Mouse (Mus musculus) neural tube, embryonic 13.5 days (tissue): ENCODE data around the gene Sft2d1. TPM values are rescaled to one million over a fixed set of nuclear protein-coding genes. Genes with fewer than 3 reads are reported as not detected.
A peak's percentile ranks its signal among the peaks of the same experiment; 100 is the strongest.

ENCODE experiments used
- ATAC-seq: fragments of 200-750 bp; cut with Nextera tagmentation; 2 replicates; pipeline ENCODE4 v1.8.0; 2017; ENCODE audit warnings: low read depth, mild to moderate bottlenecking, moderate TSS enrichment, moderate library complexity
- H3K27ac ChIP-seq: fragments of 300-500 bp; sonication (generic); replicated peaks from 2 replicates; pipeline ENCODE4 v1.5.1; 2015; ENCODE audit warnings: moderate library complexity, mild to moderate bottlenecking, inconsistent platforms
- H3K27me3 ChIP-seq: fragments of 300-500 bp; sonication (generic); 2 replicates; pipeline ENCODE4 v1.6.1; 2015; ENCODE audit warnings: mild to moderate bottlenecking, inconsistent platforms
- H3K36me3 ChIP-seq: fragments of 300-500 bp; sonication (generic); 2 replicates; pipeline ENCODE4 v1.6.1; 2015; ENCODE audit warnings: mild to moderate bottlenecking, inconsistent platforms
- H3K4me1 ChIP-seq: fragments of 300-500 bp; sonication (generic); replicated peaks from 2 replicates; pipeline ENCODE4 v1.6.1; 2015; ENCODE audit warnings: inconsistent platforms
- H3K4me2 ChIP-seq: fragments of 300-500 bp; sonication (generic); 2 replicates; pipeline ENCODE4 v1.6.1; 2015; ENCODE audit warnings: inconsistent platforms, mild to moderate bottlenecking, moderate library complexity
- H3K4me3 ChIP-seq: fragments of 300-500 bp; sonication (generic); 2 replicates; pipeline ENCODE4 v1.5.1; 2015; ENCODE audit warnings: mild to moderate bottlenecking, inconsistent platforms
- H3K9ac ChIP-seq: fragments of 300-500 bp; sonication (generic); 2 replicates; pipeline ENCODE4 v1.6.1; 2015; ENCODE audit warnings: moderate library complexity, mild to moderate bottlenecking, inconsistent platforms
- H3K9me3 ChIP-seq: fragments of 300-500 bp; sonication (generic); 2 replicates; pipeline ENCODE4 v1.6.1; 2016; ENCODE audit warnings: inconsistent platforms
- WGBS: fragments of 180-500 bp; shearing (Covaris S2); methylation state at CpG from one replicate; pipeline ENCODE4 v1.1.7; 2015; 5-methylcytosine and 5-hydroxymethylcytosine counted together
- polyA plus RNA-seq: library from polyadenylated mRNA; unstranded; fragments of >200 nt; fragmentation: Nextera tagmentation; extraction: Ambion mirVana; gene quantifications from 2 replicates; pipeline ENCODE4 v1.2.1, GENCODE M21; 2015

Gene Sft2d1
- polyA plus RNA-seq, 1 experiment from 2014 or later = 165 TPM

DNA sequence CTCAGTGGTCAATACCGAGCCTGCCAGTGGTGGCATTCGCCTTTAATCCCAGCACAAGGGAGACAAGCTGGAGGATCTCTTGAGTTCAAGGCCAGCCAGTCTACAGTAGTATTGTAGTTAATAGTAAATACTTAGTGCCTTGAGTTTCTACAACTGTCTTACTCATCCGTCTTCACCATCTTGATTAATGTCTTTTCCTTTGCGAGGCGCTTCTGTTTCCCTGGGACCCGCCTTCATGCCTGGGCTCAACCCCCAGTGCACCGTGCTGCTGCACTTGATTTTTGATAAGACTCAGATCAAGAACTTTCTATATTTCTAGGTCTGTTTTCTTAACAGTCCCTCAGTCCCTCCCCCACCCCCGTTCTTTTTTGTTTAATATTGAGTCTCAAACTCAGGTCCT lies 25.8 kb upstream of the Sft2d1 start:
- peak overlapping the region; percentile 83 for H3K4me3 ChIP-seq
- peak overlapping the region; percentile 88 for H3K9ac ChIP-seq
- peak overlapping the region; percentile 99 for H3K4me2 ChIP-seq
- no peak for ATAC-seq
- WGBS = 26% methylated on average over 8 of the region's 8 CpGs
- no peak overlapping the region for H3K27ac ChIP-seq
- peaks cover 6% of the 10 kb centered on the region for H3K36me3 ChIP-seq
- no peaks in the 10 kb centered on the region for H3K27me3 ChIP-seq
- H3K4me1 ChIP-seq = peaks cover 30% of the 10 kb centered on the region
- H3K9me3 ChIP-seq = no peaks in the 10 kb centered on the region

DNA sequence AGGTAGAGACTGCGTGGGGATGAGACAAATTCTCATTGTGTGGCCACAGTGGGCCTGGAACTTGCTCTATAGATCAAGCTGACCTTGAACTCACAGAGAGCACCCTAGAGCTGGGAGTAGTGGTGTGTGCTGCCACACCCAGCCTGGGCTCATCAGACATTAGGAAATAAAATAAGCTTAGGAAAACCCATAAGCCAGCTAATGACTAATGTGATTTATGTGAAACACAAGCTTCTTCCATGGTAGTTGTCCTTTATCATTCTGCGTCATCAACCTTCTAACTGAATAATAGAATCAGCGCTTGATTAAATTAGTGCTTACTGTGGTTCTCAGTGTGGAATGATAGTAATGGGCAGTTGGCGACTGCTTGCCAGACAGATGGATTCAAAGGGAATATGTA lies 23.9 kb upstream of the Sft2d1 start:
- Histone ChIP-seq H3K4me3 (no peak overlapping the region), H3K9me3 (no peaks in the 10 kb centered on the region), H3K4me2 (no peak overlapping the region), H3K27ac (no peak overlapping the region), H3K9ac (no peak overlapping the region), H3K4me1 (peaks cover 30% of the 10 kb centered on the region), H3K27me3 (no peaks in the 10 kb centered on the region), H3K36me3 (peaks cover 6% of the 10 kb centered on the region)
- 86% methylated on average over 4 of the region's 4 CpGs for WGBS
- no peak for ATAC-seq

DNA sequence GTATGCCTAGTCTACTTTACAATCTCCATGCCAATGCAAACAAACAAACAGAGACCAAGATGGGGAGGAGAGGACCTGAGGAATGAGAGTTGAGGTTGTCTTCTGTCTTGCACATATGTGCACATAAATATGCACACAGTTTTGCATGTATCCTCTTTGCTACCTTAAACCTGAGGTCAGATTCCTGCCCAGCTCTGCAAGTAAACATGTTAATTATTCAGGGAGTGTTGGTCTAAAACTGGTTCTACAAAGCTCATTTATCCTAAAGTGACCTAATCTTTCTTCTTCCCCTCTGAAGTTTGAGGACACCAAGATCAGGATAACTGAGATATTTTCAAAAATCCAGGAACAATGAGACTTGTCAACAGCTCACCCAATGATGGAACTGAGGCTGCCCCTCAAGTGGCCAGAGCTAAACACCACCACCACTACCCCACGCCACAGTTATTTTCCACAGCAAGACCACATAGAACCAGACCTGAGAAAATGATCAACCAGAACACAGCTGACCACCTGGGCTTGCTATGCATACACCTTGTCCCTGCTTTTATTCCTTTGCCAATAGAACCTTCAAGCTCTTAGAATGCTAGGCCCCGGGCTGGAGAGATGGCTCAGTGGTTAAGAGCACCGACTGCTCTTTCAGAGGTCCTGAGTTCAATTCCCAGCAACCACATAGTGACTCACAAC lies 20.8 kb upstream of the Sft2d1 start:
- H3K4me1 ChIP-seq = peaks cover 13% of the 10 kb centered on the region
- no peak overlapping the region for H3K9ac ChIP-seq
- no peak overlapping the region for H3K4me3 ChIP-seq
- 91% methylated on average over 3 of the region's 3 CpGs for WGBS
- no peak overlapping the region for H3K27ac ChIP-seq
- ATAC-seq = no peak
- H3K4me2 ChIP-seq = no peak overlapping the region
- H3K36me3 ChIP-seq = peaks cover 10% of the 10 kb centered on the region
- H3K9me3 ChIP-seq = no peaks in the 10 kb centered on the region
- H3K27me3 ChIP-seq = no peaks in the 10 kb centered on the region

DNA sequence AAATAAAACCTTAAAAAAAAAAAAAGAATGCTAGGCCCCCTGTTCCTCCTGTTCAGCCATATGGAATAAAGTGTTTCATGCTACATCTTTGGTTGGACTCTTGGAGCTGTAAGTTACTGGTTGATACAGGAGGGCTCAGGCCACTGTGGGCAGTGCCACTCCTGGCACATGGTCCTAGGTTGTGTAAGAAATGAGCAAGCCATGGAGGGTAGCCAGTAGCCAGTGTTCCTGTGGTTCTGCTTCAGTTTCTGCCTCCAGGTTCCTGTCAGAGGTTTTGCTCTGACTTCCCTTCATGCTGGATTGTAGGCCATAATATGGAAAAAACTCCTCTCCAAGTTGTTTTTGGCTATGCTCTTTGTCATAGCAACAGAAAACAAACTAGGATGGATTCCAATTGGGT lies 20.2 kb upstream of the Sft2d1 start:
- Histone ChIP-seq H3K9ac (no peak overlapping the region), H3K4me2 (no peak overlapping the region), H3K9me3 (no peaks in the 10 kb centered on the region), H3K4me3 (no peak overlapping the region), H3K27ac (no peak overlapping the region), H3K27me3 (no peaks in the 10 kb centered on the region), H3K4me1 (peaks cover 7% of the 10 kb centered on the region), H3K36me3 (peaks cover 14% of the 10 kb centered on the region)
- ATAC-seq = no peak

DNA sequence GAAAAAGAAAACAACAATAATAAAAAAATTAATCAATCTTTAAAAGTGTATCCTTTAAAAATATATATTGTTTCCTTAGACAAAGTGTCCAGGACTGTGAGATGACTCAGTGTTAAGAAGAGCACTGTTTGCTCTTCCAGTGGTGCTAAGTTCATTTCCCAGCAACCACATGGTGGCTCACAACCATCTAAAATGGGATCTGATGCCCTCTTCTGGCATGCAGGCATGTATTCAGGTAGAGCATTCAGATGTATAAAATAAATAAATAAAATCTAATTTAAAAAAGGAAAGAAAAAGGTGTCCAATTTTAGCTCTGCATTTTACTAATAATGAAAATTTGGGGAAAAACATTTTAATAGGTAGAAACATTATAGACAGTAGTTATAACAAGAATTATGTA lies 15.1 kb upstream of the Sft2d1 start:
- no peak overlapping the region for H3K4me3 ChIP-seq
- ATAC-seq = no peak
- H3K27me3 ChIP-seq = no peaks in the 10 kb centered on the region
- H3K4me1 ChIP-seq = no peaks in the 10 kb centered on the region
- no peaks in the 10 kb centered on the region for H3K9me3 ChIP-seq
- no peak overlapping the region for H3K9ac ChIP-seq
- H3K27ac ChIP-seq = no peak overlapping the region
- peaks cover 20% of the 10 kb centered on the region; the same call in 1 of the 2 replicates for H3K36me3 ChIP-seq
- no peak overlapping the region for H3K4me2 ChIP-seq

DNA sequence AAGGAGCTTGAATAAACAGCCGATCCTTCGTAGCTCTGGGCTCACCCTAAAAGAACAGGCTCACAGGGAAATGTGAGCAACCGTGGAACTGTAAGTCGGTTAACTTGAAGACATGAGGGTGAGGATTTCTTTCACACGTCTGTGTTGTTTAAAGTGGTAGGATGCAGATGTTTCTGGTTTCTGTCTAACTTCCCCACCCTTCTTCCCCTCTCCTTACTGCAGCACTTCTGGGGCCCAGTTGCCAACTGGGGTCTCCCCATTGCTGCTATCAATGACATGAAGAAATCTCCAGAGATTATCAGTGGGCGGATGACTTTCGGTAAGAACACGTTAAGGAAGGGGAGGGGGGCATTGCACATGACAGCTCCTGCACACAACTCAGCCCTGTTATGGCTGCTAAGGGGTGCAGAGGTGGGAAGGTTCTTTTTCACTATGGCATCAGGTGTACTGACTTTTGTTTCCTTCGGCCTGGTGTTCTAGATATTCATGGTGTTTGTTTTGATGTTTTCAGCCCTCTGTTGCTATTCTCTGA lies 14.5 kb upstream of the Sft2d1 start:
- WGBS = 89% methylated on average over 9 of the region's 9 CpGs
- no peaks in the 10 kb centered on the region for H3K9me3 ChIP-seq
- no peak overlapping the region for H3K4me2 ChIP-seq
- no peaks in the 10 kb centered on the region for H3K4me1 ChIP-seq
- H3K27me3 ChIP-seq = no peaks in the 10 kb centered on the region
- no peak for ATAC-seq
- no peak overlapping the region for H3K9ac ChIP-seq
- H3K36me3 ChIP-seq = peaks cover 20% of the 10 kb centered on the region; the same call in 1 of the 2 replicates
- no peak overlapping the region for H3K27ac ChIP-seq
- H3K4me3 ChIP-seq = no peak overlapping the region

DNA sequence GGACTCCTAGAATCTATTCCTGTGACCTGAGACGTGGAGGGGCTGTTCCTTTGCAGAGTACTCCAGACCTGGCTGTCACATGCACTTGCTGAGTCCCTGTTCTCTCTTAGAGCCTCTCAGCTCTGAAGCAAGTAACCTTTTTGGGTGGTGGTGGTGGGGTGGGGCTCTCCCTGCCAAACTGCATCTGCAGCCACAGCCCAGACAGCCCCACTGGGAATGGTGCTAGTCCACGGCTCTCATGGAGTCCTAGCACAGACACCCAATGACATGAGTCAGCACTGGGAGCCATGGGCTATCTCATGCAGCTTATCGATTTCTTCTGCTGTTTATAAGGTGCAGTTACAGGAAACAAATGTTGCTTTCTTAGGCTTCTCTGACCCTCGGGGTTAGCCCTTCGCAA lies 13.2 kb upstream of the Sft2d1 start:
- no peak for ATAC-seq
- 84% methylated on average over 5 of the region's 5 CpGs for WGBS
- Histone ChIP-seq H3K27ac (no peak overlapping the region), H3K4me1 (no peaks in the 10 kb centered on the region), H3K9ac (no peak overlapping the region), H3K9me3 (no peaks in the 10 kb centered on the region), H3K4me2 (no peak overlapping the region), H3K27me3 (no peaks in the 10 kb centered on the region), H3K4me3 (no peak overlapping the region), H3K36me3 (peaks cover 20% of the 10 kb centered on the region; the same call in 1 of the 2 replicates)

DNA sequence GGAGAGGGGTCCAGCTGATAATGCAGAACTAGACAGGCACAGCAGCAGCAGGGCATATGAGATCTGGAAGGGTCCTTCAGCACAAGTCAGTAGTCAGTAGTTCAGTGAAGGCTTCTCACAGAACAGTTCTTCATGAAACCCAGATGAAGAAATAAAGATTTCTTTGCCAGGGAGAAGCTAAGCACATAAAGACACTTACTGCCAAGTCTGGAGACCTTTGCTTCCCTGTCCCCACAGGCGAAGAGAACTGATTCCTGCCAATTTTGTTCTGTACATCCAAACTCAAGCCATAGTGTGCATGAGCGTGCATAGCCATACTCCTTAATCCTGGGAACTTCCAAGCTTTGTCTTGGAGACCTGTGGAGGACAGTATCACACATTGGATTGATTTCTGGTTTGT lies 12.6 kb upstream of the Sft2d1 start:
- Histone ChIP-seq H3K4me3 (no peak overlapping the region), H3K4me2 (no peak overlapping the region), H3K27ac (no peak overlapping the region), H3K27me3 (no peaks in the 10 kb centered on the region), H3K36me3 (peaks cover 19% of the 10 kb centered on the region; the same call in 1 of the 2 replicates), H3K9ac (no peak overlapping the region), H3K4me1 (no peaks in the 10 kb centered on the region), H3K9me3 (no peaks in the 10 kb centered on the region)
- no peak for ATAC-seq
- WGBS = 85% methylated on average over 2 of the region's 2 CpGs

DNA sequence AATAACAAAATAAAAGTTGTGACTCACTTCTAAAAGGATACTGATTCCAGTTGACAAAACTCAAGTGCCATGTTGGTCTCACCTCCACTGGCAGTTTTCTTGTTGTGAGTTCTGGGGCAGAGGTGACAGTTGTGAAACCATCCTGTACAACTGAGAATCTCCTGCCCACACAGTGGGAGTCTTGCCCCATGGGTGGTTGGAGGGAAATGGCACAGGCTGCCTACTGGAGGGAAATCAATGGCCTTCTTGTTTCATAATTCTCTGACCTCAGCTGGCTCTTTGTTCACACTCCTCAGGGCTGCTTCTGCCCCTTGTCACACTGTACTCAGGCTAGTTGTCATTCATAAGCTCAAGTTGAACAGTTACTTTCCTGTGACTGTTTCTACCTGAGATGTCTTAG lies 11.4 kb upstream of the Sft2d1 start:
- peaks cover 17% of the 10 kb centered on the region; the same call in 1 of the 2 replicates for H3K36me3 ChIP-seq
- no peak overlapping the region for H3K27ac ChIP-seq
- ATAC-seq = no peak
- no peaks in the 10 kb centered on the region for H3K27me3 ChIP-seq
- H3K9ac ChIP-seq = no peak overlapping the region
- no peak overlapping the region for H3K4me3 ChIP-seq
- H3K4me1 ChIP-seq = no peaks in the 10 kb centered on the region
- H3K4me2 ChIP-seq = no peak overlapping the region
- H3K9me3 ChIP-seq = no peaks in the 10 kb centered on the region

DNA sequence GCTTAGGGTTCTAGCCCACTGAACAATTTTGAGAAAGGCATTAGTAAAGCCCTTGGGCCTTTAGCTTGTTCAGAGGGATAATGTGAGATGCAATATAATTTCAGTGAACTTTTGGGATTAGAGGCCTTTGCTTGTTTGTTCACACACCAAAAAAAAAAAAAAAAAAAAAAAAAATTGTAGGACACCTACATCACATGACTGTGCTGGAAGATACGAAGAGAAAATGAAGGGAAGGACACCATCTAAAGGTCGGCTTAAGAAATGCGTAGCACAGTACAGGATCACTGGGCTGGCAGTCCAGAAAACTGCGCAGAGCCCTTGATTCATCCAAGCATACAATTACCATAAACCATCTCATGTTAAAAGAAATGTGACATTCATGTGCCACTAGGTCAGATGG lies 9.4 kb upstream of the Sft2d1 start:
- Histone ChIP-seq H3K4me1 (no peaks in the 10 kb centered on the region), H3K9me3 (no peaks in the 10 kb centered on the region), H3K4me3 (no peak overlapping the region), H3K4me2 (no peak overlapping the region), H3K9ac (no peak overlapping the region), H3K27me3 (no peaks in the 10 kb centered on the region), H3K27ac (no peak overlapping the region), H3K36me3 (peaks cover 8% of the 10 kb centered on the region; the same call in 1 of the 2 replicates)
- no peak for ATAC-seq
- WGBS = 75% methylated on average over 4 of the region's 4 CpGs

DNA sequence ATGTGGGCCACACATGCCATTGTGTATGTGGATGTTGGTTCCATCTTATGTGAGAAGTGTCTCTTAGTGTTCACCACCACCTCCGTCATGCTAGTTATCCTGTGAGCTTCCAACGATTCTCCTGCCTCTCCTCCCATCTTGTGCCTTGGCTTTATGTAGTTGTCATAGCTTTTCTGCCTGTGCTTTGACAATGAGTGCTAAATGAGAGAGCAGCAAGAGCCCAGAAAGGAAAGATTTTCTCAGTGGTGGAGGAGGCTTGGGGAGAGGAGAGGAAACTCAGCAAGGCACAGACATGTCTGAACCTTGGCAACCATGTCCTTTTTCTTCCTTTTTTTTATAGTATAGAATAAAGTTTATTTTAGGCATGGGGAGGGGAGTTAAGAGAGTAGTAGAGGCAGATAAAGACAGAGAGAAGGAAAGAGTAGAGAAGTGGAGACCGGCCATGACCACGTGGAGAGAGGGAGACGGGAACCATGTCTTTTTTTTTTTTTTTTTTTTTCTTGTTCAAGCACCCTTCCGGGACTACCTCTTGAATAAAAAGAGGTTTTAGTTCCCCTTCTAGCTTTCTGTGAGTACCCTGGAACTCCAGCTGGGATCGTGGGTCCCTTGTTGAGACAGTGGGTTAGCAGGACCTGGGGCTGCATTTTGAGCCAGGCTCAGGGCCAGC lies 8.0 kb upstream of the Sft2d1 start:
- H3K27ac ChIP-seq = no peak overlapping the region
- H3K9me3 ChIP-seq = no peaks in the 10 kb centered on the region
- H3K4me1 ChIP-seq = no peaks in the 10 kb centered on the region
- H3K4me2 ChIP-seq = no peak overlapping the region
- ATAC-seq = no peak
- no peak overlapping the region for H3K9ac ChIP-seq
- H3K4me3 ChIP-seq = no peak overlapping the region
- no peaks in the 10 kb centered on the region for H3K27me3 ChIP-seq
- peaks cover 6% of the 10 kb centered on the region; the same call in 1 of the 2 replicates for H3K36me3 ChIP-seq
- WGBS = 73% methylated on average over 7 of the region's 7 CpGs

DNA sequence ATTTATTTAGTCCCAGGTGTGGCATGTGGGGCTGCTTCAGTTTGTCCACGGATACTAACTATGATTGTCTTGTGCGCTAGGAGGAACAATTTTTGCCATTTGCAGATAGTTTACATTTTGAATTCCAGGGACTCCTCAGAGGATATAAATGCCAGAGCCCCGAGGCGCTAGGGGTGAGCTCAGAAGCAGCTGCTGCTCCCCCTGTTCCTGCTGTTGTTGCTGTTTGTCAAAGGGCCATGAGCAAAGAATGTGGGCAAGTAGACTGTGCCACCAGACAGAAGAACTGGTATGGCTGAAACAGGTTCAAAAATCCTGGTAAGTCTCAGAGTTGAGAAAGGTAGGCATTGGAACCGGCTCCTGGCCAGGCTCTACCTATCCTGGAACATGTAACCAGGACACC lies 7.2 kb upstream of the Sft2d1 start:
- Histone ChIP-seq H3K4me2 (no peak overlapping the region), H3K27ac (no peak overlapping the region), H3K36me3 (no peaks in the 10 kb centered on the region), H3K4me3 (no peak overlapping the region), H3K9me3 (no peaks in the 10 kb centered on the region), H3K9ac (no peak overlapping the region), H3K27me3 (peaks cover 6% of the 10 kb centered on the region; the same call in 1 of the 2 replicates), H3K4me1 (no peaks in the 10 kb centered on the region)
- 69% methylated on average over 5 of the region's 5 CpGs for WGBS
- no peak for ATAC-seq
